Mouse (Mus musculus): ENCODE measurements around the gene Creb5. TPM values are rescaled to one million over a fixed set of nuclear protein-coding genes. Genes with fewer than 3 reads are reported as not detected.

Gene Creb5
- polyA plus RNA-seq, 1 experiment: 4.0 TPM

DNA sequence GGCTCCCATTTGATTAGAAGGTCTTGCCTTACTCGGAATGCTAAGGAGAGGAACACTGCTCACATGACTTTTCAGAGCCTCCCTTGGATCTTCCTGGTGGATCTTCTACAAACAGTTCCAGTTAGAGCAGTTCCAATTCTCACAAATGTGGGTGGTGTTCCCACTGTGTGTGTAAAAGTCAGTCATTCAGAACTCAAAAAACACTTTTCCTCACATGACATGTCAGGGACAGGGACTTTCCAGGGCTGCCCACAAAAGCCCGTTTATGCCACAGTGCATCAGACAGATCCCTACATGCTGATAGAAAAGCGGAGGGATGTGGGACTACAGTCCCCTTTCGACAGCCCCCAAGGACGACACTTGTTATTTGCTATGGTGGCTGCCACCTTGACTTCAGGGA is 339.0 kb downstream of the Creb5 start:
- DNase-seq: no peak
- no peaks in the 10 kb centered on the region for H3K4me1 ChIP-seq (ENCODE audit: control insufficient read depth, insufficient read depth, low read length)
- 87% methylated on average over 5 of the region's 5 CpGs for WGBS
- no peak overlapping the region for H3K4me3 ChIP-seq (replicated peaks; ENCODE audit: extremely low read depth, low read depth, low read length)
- TF ChIP-seq POLR2A (IDR thresholded peaks at IDR 0.05; ENCODE audit: borderline replicate concordance, extremely low read depth, low read depth, low read length) (no peak), CTCF (IDR thresholded peaks at IDR 0.05; ENCODE audit: insufficient read depth, low read length) (no peak)

DNA sequence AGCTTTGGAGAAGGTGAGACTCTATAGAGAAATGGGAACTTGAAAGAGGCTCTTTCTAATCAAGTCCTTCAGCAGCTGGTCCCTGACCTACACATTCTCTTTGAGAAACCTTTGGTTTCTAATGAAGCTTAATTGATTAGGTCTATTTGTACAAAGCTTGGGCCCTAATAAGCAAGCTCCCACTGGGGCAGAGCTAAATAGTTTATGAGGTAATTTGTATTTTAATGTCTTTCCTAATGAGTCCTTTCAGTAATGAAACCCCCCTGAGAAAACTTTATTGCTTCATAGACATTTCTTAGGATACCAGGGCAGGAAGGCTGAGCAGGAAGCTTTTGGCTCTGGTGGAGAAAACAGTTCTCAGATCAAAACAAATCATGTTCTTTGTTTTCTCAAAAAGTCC is 341.6 kb downstream of the Creb5 start:
- no peak overlapping the region for H3K4me3 ChIP-seq (replicated peaks; ENCODE audit: extremely low read depth, low read depth, low read length)
- TF ChIP-seq POLR2A (IDR thresholded peaks at IDR 0.05; ENCODE audit: borderline replicate concordance, extremely low read depth, low read depth, low read length) (no peak), CTCF (IDR thresholded peaks at IDR 0.05; ENCODE audit: insufficient read depth, low read length) (no peak)
- no peaks in the 10 kb centered on the region for H3K4me1 ChIP-seq (ENCODE audit: control insufficient read depth, insufficient read depth, low read length)
- no peak for DNase-seq

DNA sequence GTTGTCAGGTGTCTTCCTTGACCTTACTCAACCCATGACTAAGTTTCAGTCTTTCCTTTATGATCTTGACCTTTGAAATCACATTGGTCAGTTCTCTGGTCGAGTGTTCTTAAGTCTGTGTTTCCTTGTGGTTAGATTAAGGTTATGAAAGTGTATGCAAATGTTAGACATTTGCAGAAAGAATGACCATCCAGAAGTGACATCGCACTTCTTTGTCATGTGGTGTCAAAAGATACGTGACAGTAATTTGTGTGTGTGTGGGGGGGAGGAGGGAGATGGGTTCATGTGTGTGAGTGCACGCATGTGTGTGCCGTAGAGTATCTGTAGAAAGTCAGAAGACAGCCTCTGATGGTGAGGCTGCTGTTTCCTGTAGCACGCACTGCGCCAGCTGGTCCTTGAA is 348.4 kb downstream of the Creb5 start:
- DNase-seq: no peak
- Histone ChIP-seq H3K4me1 (ENCODE audit: control insufficient read depth, insufficient read depth, low read length) (no peaks in the 10 kb centered on the region), H3K4me3 (replicated peaks; ENCODE audit: extremely low read depth, low read depth, low read length) (no peak overlapping the region)
- WGBS: 88% methylated on average over 7 of the region's 7 CpGs
- TF ChIP-seq POLR2A (IDR thresholded peaks at IDR 0.05; ENCODE audit: borderline replicate concordance, extremely low read depth, low read depth, low read length): no peak
- no peak for TF ChIP-seq CTCF (IDR thresholded peaks at IDR 0.05; ENCODE audit: insufficient read depth, low read length)

DNA sequence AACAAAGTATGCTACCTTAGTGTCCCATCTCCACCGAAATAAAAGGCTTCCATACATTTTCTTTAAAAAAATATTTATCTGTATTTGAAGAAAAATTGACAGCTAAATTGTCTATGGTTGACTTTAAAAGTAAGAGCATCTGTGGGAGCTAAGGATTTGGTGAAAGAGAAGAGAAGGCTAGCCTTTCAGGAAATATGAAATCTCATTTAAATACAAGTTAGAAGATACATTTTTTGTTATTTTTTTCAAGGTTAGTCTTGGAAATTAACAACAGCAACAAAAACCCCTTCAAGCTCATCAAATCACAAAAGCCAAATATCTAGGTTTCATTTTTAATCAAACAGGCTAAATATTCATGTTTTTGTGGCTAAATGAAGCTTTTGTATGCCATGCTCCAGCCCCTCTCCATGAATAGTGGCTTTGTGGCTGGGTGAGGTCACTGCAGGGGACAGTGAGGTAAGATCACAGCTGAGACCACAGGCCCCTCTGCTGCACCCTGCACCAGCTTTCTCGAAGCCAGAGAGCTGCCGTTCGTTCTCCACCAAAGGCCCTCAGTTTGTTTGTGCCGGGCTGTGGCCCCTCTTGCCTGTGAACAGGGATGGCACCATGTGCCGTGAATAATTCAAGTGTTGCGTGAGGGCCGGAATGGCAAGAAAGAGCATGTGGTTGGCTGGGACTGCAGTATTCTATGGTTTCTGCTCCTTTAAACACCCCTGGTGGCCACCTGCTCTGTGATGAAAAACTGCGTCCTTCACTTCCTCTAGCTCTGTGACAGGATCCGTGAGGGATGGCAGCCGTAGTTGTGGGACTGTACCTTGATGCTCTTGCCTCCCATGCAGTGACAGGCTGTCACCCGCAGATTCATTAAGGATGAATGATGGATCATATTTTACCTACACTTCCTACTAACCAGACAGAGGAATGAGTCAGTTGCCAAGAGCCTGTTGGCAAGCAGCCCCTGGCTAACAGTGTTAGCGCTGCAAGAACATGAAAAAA is 350.6 kb downstream of the Creb5 start:
- Histone ChIP-seq H3K4me1 (ENCODE audit: control insufficient read depth, insufficient read depth, low read length) (no peaks in the 10 kb centered on the region), H3K4me3 (replicated peaks; ENCODE audit: extremely low read depth, low read depth, low read length) (no peak overlapping the region)
- DNase-seq: no peak
- TF ChIP-seq POLR2A (IDR thresholded peaks at IDR 0.05; ENCODE audit: borderline replicate concordance, extremely low read depth, low read depth, low read length) (no peak), CTCF (IDR thresholded peaks at IDR 0.05; ENCODE audit: insufficient read depth, low read length) (no peak)
- 77% methylated on average over 13 of the region's 13 CpGs for WGBS

DNA sequence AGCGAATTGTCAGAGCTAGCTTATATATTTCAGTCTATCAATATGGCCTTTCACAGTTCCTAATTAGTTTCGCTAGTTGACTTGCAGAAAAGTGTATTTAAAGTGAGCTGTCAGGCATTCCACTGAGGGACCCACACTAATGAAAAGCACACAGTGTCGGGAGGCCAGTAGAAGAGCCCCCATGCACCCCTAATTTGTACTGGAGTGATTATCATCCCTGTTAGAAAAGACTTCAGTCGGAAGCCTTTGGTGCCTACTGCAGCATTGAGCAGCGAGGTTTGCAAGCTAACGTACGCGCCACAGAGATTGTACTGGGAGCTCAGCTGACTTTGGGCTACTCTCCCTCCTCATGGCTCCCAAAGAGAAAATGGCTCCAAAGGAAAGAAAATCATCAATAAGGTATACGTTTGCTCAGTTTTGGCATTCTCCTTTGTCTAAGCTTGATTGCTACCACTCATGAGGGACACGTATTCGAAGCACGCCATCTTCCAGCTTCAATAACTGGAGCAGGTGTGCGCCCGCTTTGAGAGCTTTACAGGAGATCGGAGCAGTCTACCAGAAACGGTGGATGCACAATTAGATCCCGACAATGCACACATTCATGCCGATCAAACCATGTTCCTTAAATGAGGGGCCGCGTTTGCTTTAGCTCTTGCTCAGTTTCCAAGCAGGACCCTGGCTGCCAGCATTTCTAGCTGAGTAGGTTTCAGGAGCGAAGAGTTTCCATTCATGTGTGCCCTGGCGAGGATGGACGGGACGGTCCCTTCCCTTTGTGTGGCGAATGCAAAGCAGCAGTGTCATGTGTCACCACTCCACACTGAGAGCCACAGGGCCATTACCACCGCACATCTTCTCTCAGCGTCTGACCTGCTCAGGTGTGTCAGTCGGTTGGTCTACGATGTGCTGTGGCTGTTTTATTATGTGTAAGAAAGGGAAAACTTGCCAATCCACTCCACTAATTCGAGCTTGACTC is 354.8 kb downstream of the Creb5 start:
- no peak for DNase-seq
- Histone ChIP-seq H3K4me3 (replicated peaks; ENCODE audit: extremely low read depth, low read depth, low read length) (no peak overlapping the region), H3K4me1 (ENCODE audit: control insufficient read depth, insufficient read depth, low read length) (no peaks in the 10 kb centered on the region)
- TF ChIP-seq CTCF (IDR thresholded peaks at IDR 0.05; ENCODE audit: insufficient read depth, low read length) (no peak), POLR2A (IDR thresholded peaks at IDR 0.05; ENCODE audit: borderline replicate concordance, extremely low read depth, low read depth, low read length) (no peak)
- WGBS: 91% methylated on average over 30 of the region's 30 CpGs

DNA sequence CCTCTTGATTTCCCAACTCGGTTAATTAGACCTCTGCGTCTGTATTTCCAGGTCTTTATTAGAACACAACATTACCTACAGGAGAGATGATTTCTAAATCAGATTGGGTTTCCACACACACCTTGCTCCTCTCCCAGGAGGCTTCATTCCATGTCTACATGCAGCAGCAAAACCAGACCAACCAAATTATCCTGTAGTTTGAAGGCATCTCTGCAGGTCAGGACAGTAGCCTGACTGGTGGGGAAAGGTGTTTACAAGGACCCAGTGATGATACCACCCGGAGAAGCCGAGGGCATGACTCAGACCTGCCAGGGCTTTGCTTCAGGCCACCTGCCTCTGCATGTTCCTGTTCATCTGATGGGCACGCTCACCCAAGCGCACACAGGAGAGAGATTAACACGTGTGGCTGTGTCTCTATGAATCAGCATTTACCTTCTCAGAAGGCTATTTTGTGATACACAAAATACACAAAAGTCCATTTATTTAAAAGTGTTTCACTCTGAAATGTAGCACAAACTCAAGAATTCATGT is 355.8 kb downstream of the Creb5 start:
- TF ChIP-seq POLR2A (IDR thresholded peaks at IDR 0.05; ENCODE audit: borderline replicate concordance, extremely low read depth, low read depth, low read length) (no peak), CTCF (IDR thresholded peaks at IDR 0.05; ENCODE audit: insufficient read depth, low read length) (no peak)
- no peak for DNase-seq
- WGBS: 91% methylated on average over 7 of the region's 7 CpGs
- Histone ChIP-seq H3K4me1 (ENCODE audit: control insufficient read depth, insufficient read depth, low read length) (no peaks in the 10 kb centered on the region), H3K4me3 (replicated peaks; ENCODE audit: extremely low read depth, low read depth, low read length) (no peak overlapping the region)

DNA sequence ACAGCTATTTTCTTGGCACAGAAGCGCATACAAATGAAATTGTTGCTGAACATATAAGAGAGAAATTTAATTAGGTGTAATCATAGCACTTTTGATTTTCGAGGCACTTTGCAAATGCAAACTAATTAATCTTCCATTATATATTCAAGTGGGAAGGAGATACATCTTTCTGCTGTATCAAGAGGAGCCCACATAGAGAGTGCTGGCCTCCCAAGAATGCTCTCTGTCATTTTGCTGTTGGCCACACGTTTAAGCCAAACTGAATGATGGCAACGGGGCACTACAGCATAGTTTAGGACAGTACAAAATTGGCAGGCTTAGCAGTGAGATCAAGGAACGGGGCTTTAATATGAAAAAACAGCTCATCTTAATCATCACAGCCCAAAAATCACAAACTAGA is 356.4 kb downstream of the Creb5 start:
- no peak for TF ChIP-seq CTCF (IDR thresholded peaks at IDR 0.05; ENCODE audit: insufficient read depth, low read length)
- no peak for TF ChIP-seq POLR2A (IDR thresholded peaks at IDR 0.05; ENCODE audit: borderline replicate concordance, extremely low read depth, low read depth, low read length)
- DNase-seq: no peak
- 66% methylated on average over 5 of the region's 5 CpGs for WGBS

DNA sequence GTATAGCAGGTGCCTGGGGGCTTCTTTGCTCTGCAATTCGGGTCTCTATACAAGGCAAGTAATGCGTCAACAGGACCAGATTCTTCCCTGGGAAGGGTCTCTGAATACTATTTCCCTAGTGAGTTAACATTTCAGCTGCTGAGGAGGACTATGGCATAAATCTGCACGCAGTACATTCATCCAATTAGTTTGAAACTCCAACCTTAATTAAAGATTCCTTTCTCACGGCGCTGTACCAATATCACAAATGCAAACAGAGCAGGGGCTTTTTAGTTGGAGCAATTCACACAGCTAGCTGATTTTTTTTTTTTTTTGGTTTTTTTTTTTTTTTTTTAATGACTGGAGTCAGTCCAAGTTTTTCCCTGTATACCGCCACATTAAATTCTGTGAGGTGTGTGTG is 357.0 kb downstream of the Creb5 start:
- no peaks in the 10 kb centered on the region for H3K4me1 ChIP-seq (ENCODE audit: control insufficient read depth, insufficient read depth, low read length)
- WGBS: 84% methylated on average over 6 of the region's 6 CpGs
- no peak for DNase-seq
- H3K4me3 ChIP-seq (replicated peaks; ENCODE audit: extremely low read depth, low read depth, low read length): no peak overlapping the region
- TF ChIP-seq CTCF (IDR thresholded peaks at IDR 0.05; ENCODE audit: insufficient read depth, low read length) (no peak), POLR2A (IDR thresholded peaks at IDR 0.05; ENCODE audit: borderline replicate concordance, extremely low read depth, low read depth, low read length) (no peak)

More for the DNA sequence above, 356.4 kb downstream of the Creb5 start:
- no peak overlapping the region for H3K4me3 ChIP-seq (replicated peaks; ENCODE audit: extremely low read depth, low read depth, low read length)
- H3K4me1 ChIP-seq (ENCODE audit: control insufficient read depth, insufficient read depth, low read length): no peaks in the 10 kb centered on the region

DNA sequence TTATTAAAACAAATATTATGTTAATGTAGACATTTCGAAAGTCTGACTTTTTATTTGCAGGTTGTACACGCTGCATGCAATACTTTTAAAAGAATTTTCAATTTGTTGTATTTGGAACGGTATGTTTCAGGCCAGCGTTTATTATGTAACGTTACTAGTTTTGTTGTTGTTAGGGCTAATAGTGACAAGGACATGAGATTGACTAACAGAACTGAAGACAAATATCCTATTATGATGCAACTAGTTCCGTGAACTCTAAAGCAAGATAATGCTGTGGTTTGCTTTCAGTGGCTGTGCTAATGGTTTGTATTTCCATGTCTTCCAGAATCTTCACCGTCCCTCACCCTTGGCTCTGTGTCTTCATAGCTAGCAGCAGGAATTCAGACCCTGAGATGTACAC is 357.9 kb downstream of the Creb5 start:
- DNase-seq: no peak
- H3K4me3 ChIP-seq (replicated peaks; ENCODE audit: extremely low read depth, low read depth, low read length): no peak overlapping the region
- 72% methylated on average over 7 of the region's 7 CpGs for WGBS
- H3K4me1 ChIP-seq (ENCODE audit: control insufficient read depth, insufficient read depth, low read length): no peaks in the 10 kb centered on the region
- no peak for TF ChIP-seq POLR2A (IDR thresholded peaks at IDR 0.05; ENCODE audit: borderline replicate concordance, extremely low read depth, low read depth, low read length)
- no peak for TF ChIP-seq CTCF (IDR thresholded peaks at IDR 0.05; ENCODE audit: insufficient read depth, low read length)

Measured in lung, adult 2 months (tissue).